Mouse (Mus musculus): ENCODE measurements around the gene Myzap.

- TF ChIP-seq CTCF (IDR thresholded peaks at IDR 0.05; ENCODE audit: borderline replicate concordance, insufficient read depth, low read depth, low read length) (no peak), POLR2A (IDR thresholded peaks at IDR 0.05; ENCODE audit: borderline replicate concordance, insufficient read depth, low read length) (no peak)
These were observed at the start of gene Myzap for GRCm38 (mm10) chr9:71591938-71592548.

Data from cerebellum, adult 2 months (tissue).